Mouse (Mus musculus) brain, embryonic 14.5 days (tissue): ENCODE measurements around the gene Rps6kc1. TPM values are rescaled to one million over a fixed set of nuclear protein-coding genes. Genes with fewer than 3 reads are reported as not detected.

Experiments used
- DNase-seq: peaks from one replicate; pipeline ENCODE4 v3.0.0-alpha.2; 2011; ENCODE audit warnings: low read depth
- CTCF ChIP-seq: fragments of 200-500 bp; IDR thresholded peaks from 2 replicates; pipeline ENCODE4 v1.5.1; 2012; ENCODE audit warnings: inconsistent platforms, mild to moderate bottlenecking, moderate library complexity, borderline replicate concordance; ENCODE audit not compliant: insufficient read depth, insufficient read length; ENCODE audit errors: extremely low read depth
- POLR2A ChIP-seq: fragments of 200-500 bp; IDR thresholded peaks from 2 replicates; pipeline ENCODE4 v1.6.1; 2012; ENCODE audit warnings: mild to moderate bottlenecking, inconsistent platforms, borderline replicate concordance; ENCODE audit not compliant: poor library complexity, insufficient read depth, insufficient read length, severe bottlenecking; ENCODE audit errors: extremely low read depth
- polyA plus RNA-seq: library from polyadenylated mRNA; depleted of rRNA; stranded (reverse); fragments of >200 nt; gene quantifications from 2 replicates; pipeline ENCODE4 v1.2.3, GENCODE M21; 2012

The Rps6kc1 gene
- polyA plus RNA-seq, 1 experiment: 25.2 TPM

- TF ChIP-seq CTCF: peak; percentile 35; the same call in 1 of the 2 replicates
- TF ChIP-seq POLR2A: no peak
- no peak for DNase-seq
Measured at GRCm38 (mm10) chr1:190769748-190770147, 141.8 kb downstream of the Rps6kc1 start.

GRCm38 (mm10) chr1:190768307-190768706 lies 143.3 kb downstream of the Rps6kc1 start:
- TF ChIP-seq CTCF (no peak), POLR2A (no peak)
- no peak for DNase-seq

GRCm38 (mm10) chr1:190767621-190768020 lies 143.9 kb downstream of the Rps6kc1 start:
- TF ChIP-seq POLR2A (no peak), CTCF (no peak)
- no peak for DNase-seq

GRCm38 (mm10) chr1:190766800-190767199 lies 144.8 kb downstream of the Rps6kc1 start:
- no peak for TF ChIP-seq POLR2A
- TF ChIP-seq CTCF: no peak
- DNase-seq: no peak

- peak; percentile 66 for DNase-seq
- TF ChIP-seq POLR2A (no peak), CTCF (no peak)
Measured at GRCm38 (mm10) chr1:190763756-190764155, 147.8 kb downstream of the Rps6kc1 start.

- TF ChIP-seq POLR2A (no peak), CTCF (peak; percentile 60; the same call in 1 of the 2 replicates)
- DNase-seq: peak; percentile 61
Measured at GRCm38 (mm10) chr1:190761786-190762185, 149.8 kb downstream of the Rps6kc1 start.

GRCm38 (mm10) chr1:190757899-190758298 lies 153.7 kb downstream of the Rps6kc1 start:
- TF ChIP-seq CTCF (no peak), POLR2A (no peak)
- no peak for DNase-seq

- peak; percentile 92 for DNase-seq
- TF ChIP-seq POLR2A: no peak
- TF ChIP-seq CTCF: no peak
Measured at GRCm38 (mm10) chr1:190751794-190752570, 159.6 kb downstream of the Rps6kc1 start.

- TF ChIP-seq CTCF (no peak), POLR2A (no peak)
- DNase-seq: no peak
Measured at GRCm38 (mm10) chr1:190748937-190749336, 162.6 kb downstream of the Rps6kc1 start.

- DNase-seq: no peak
- TF ChIP-seq POLR2A (no peak), CTCF (no peak)
Measured at GRCm38 (mm10) chr1:190741421-190741820, 170.1 kb downstream of the Rps6kc1 start.

- no peak for DNase-seq
- no peak for TF ChIP-seq POLR2A
- TF ChIP-seq CTCF: no peak
Measured at GRCm38 (mm10) chr1:190732803-190733202, 178.8 kb downstream of the Rps6kc1 start.

- DNase-seq: peak; percentile 93
- TF ChIP-seq POLR2A (no peak), CTCF (no peak)
Measured at GRCm38 (mm10) chr1:190729516-190730088, 182.0 kb downstream of the Rps6kc1 start.

GRCm38 (mm10) chr1:190728111-190728651 lies 183.4 kb downstream of the Rps6kc1 start:
- peak; percentile 97 for DNase-seq
- no peak for TF ChIP-seq POLR2A
- TF ChIP-seq CTCF: no peak
